Mouse (Mus musculus) cerebellum, adult 11-12 months (tissue): Measurements from ENCODE around the gene Cdyl2.

Experiments
- DNase-seq: peaks from one replicate; pipeline ENCODE4 v3.0.0; 2022

Cdyl2 gene

GRCm38 (mm10) chr8:116732684-116733647 is at the start of gene Cdyl2:
Cdyl2 (minus strand) TSS chr8:116732991.
- peak; percentile 91 for DNase-seq

GRCm38 (mm10) chr8:116780594-116780993 is 47.8 kb upstream of the Cdyl2 start:
- no peak for DNase-seq

- DNase-seq, result no peak
Measured at GRCm38 (mm10) chr8:116774220-116774619, 41.4 kb upstream of the Cdyl2 start.

- no peak for DNase-seq
Measured at GRCm38 (mm10) chr8:116772727-116773126, 39.9 kb upstream of the Cdyl2 start.

GRCm38 (mm10) chr8:116771797-116772343 is 39.1 kb upstream of the Cdyl2 start:
- no peak for DNase-seq

- DNase-seq, result no peak
Measured at GRCm38 (mm10) chr8:116770756-116771155, 38.0 kb upstream of the Cdyl2 start.

GRCm38 (mm10) chr8:116756174-116756573 is 23.4 kb upstream of the Cdyl2 start:
- DNase-seq, result peak; percentile 9

- peak; percentile 12 for DNase-seq
Measured at GRCm38 (mm10) chr8:116755557-116755956, 22.8 kb upstream of the Cdyl2 start.

- no peak for DNase-seq
Measured at GRCm38 (mm10) chr8:116740726-116741125, 7.9 kb upstream of the Cdyl2 start.

- no peak for DNase-seq
Measured at GRCm38 (mm10) chr8:116735306-116735705, 2.5 kb upstream of the Cdyl2 start.

- DNase-seq, result no peak
Measured at GRCm38 (mm10) chr8:116734176-116734575, 1.4 kb upstream of the Cdyl2 start.

GRCm38 (mm10) chr8:116733648-116734014 is 840 bp upstream of the Cdyl2 start:
- DNase-seq, result no peak

GRCm38 (mm10) chr8:116731976-116732683 is 661 bp downstream of the Cdyl2 start:
- peak; percentile 64 for DNase-seq

GRCm38 (mm10) chr8:116721451-116721850 is 11.3 kb downstream of the Cdyl2 start:
- no peak for DNase-seq

GRCm38 (mm10) chr8:116707496-116707895 is 25.3 kb downstream of the Cdyl2 start:
- DNase-seq, result no peak

- no peak for DNase-seq
Measured at GRCm38 (mm10) chr8:116702501-116702900, 30.3 kb downstream of the Cdyl2 start.

- no peak for DNase-seq
Measured at GRCm38 (mm10) chr8:116692931-116693330, 39.9 kb downstream of the Cdyl2 start.

- no peak for DNase-seq
Measured at GRCm38 (mm10) chr8:116689741-116690140, 43.0 kb downstream of the Cdyl2 start.

- no peak for DNase-seq
Measured at GRCm38 (mm10) chr8:116676174-116676573, 56.6 kb downstream of the Cdyl2 start.

GRCm38 (mm10) chr8:116673966-116674805 is 58.6 kb downstream of the Cdyl2 start:
- no peak for DNase-seq

- DNase-seq, result no peak
Measured at GRCm38 (mm10) chr8:116673493-116673892, 59.3 kb downstream of the Cdyl2 start.

- no peak for DNase-seq
Measured at GRCm38 (mm10) chr8:116673052-116673451, 59.7 kb downstream of the Cdyl2 start.

- no peak for DNase-seq
Measured at GRCm38 (mm10) chr8:116671543-116671942, 61.2 kb downstream of the Cdyl2 start.
